Mouse (Mus musculus) embryonic facial prominence, embryonic 13.5 days (tissue): ENCODE measurements at regions not wholly inside any gene's neighbourhood (a gene's known extent, or its start where the extent isn't known, plus 50 kb on each side); places are given as distances from the start of the nearest gene placed in this dataset.

Source experiments
- ATAC-seq: fragments of 200-750 bp; cut with Nextera tagmentation; 2 replicates; pipeline ENCODE4 v1.8.0; 2017; ENCODE audit warnings: low read depth; ENCODE audit not compliant: insufficient number of reproducible peaks, insufficient read depth, low FRiP score, low TSS enrichment
- H3K27ac ChIP-seq: fragments of 300-500 bp; sonication (generic); 2 replicates; pipeline ENCODE4 v1.5.1; 2015; ENCODE audit warnings: moderate library complexity, mild to moderate bottlenecking, inconsistent platforms
- H3K27me3 ChIP-seq: fragments of 300-500 bp; sonication (generic); 2 replicates; pipeline ENCODE4 v1.6.1; 2015; ENCODE audit warnings: mild to moderate bottlenecking, inconsistent platforms
- H3K36me3 ChIP-seq: fragments of 300-500 bp; sonication (generic); 2 replicates; pipeline ENCODE4 v1.6.1; 2015; ENCODE audit warnings: mild to moderate bottlenecking, inconsistent platforms
- H3K4me1 ChIP-seq: fragments of 300-500 bp; sonication (generic); 2 replicates; pipeline ENCODE4 v1.6.1; 2015; ENCODE audit warnings: inconsistent platforms
- H3K4me2 ChIP-seq: fragments of 300-500 bp; sonication (generic); 2 replicates; pipeline ENCODE4 v1.6.1; 2015; ENCODE audit warnings: moderate library complexity, mild to moderate bottlenecking, inconsistent platforms
- H3K4me3 ChIP-seq: fragments of 300-500 bp; sonication (generic); 2 replicates; pipeline ENCODE4 v1.5.1; 2015; ENCODE audit warnings: mild to moderate bottlenecking, inconsistent platforms
- H3K9ac ChIP-seq: fragments of 300-500 bp; sonication (generic); 2 replicates; pipeline ENCODE4 v1.6.1; 2015; ENCODE audit warnings: mild to moderate bottlenecking, inconsistent platforms
- H3K9me3 ChIP-seq: fragments of 300-500 bp; sonication (generic); 2 replicates; pipeline ENCODE4 v1.6.1; 2016; ENCODE audit warnings: inconsistent platforms
- WGBS: fragments of 180-500 bp; shearing (Covaris S2); methylation state at CpG from one replicate; pipeline ENCODE4 v1.1.7; 2015; ENCODE audit warnings: mixed read lengths; 5-methylcytosine and 5-hydroxymethylcytosine counted together

DNA sequence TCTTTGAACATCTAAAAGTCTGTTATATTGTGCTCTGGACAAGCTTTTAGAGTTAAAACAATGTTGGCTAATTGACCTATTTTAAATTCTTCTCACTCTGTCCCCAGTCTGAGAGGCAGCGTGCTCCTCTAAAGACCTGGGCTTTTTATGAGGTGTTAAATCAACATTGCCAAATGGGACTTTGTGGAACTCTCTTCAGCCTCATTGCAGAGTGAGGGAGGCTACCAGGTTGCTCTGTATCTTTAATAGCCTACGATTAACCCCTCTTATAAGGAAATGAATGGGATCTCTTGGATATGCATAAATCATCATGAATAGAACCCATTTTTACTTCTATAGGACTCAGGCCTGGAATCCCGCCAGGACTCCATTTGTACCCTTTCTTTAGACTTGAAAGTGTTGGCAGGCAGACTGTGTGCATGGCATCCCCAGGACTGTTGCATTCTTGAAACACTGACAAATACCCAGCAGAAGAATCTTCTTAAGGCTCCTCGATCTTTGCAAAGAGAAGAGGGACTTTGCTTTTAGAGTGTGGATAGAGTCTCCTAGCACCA, 2157.1 kb downstream of the 4930444P10Rik start:
- no peaks in the 10 kb centered on the region for H3K36me3 ChIP-seq
- WGBS = 81% methylated on average over 4 of the region's 4 CpGs
- no peaks in the 10 kb centered on the region for H3K9me3 ChIP-seq
- H3K4me2 ChIP-seq = no peak overlapping the region
- no peak for ATAC-seq
- H3K4me1 ChIP-seq = no peaks in the 10 kb centered on the region
- no peak overlapping the region for H3K27ac ChIP-seq
- no peak overlapping the region for H3K9ac ChIP-seq
- no peaks in the 10 kb centered on the region for H3K27me3 ChIP-seq
- no peak overlapping the region for H3K4me3 ChIP-seq

GRCm38 (mm10) chr1:13928679-13929078, 2164.4 kb downstream of the 4930444P10Rik start:
- no peak overlapping the region for H3K9ac ChIP-seq
- H3K4me3 ChIP-seq = no peak overlapping the region
- no peak overlapping the region for H3K27ac ChIP-seq
- no peak for ATAC-seq
- no peaks in the 10 kb centered on the region for H3K36me3 ChIP-seq
- WGBS = 82% methylated on average over 2 of the region's 2 CpGs
- no peaks in the 10 kb centered on the region for H3K9me3 ChIP-seq
- H3K4me1 ChIP-seq = no peaks in the 10 kb centered on the region
- H3K27me3 ChIP-seq = no peaks in the 10 kb centered on the region
- H3K4me2 ChIP-seq = no peak overlapping the region

- H3K4me3 ChIP-seq = no peak overlapping the region
- H3K9ac ChIP-seq = no peak overlapping the region
- no peak overlapping the region for H3K27ac ChIP-seq
- no peaks in the 10 kb centered on the region for H3K36me3 ChIP-seq
- ATAC-seq = no peak
- whole genome bisulfite sequencing = 42% methylated on average over 2 of the region's 2 CpGs
- no peaks in the 10 kb centered on the region for H3K4me1 ChIP-seq
- H3K9me3 ChIP-seq = no peaks in the 10 kb centered on the region
- no peaks in the 10 kb centered on the region for H3K27me3 ChIP-seq
- no peak overlapping the region for H3K4me2 ChIP-seq
These were observed 2165.2 kb downstream of the 4930444P10Rik start for GRCm38 (mm10) chr1:13927964-13928363.

GRCm38 (mm10) chr1:13925994-13926393, 2167.1 kb downstream of the 4930444P10Rik start:
- Histone ChIP-seq H3K4me1 (no peaks in the 10 kb centered on the region), H3K9me3 (0 out of 2 replicates have a peak, but pooled peaks cover 10% of the 10 kb centered on the region), H3K4me2 (no peak overlapping the region), H3K27me3 (no peaks in the 10 kb centered on the region), H3K4me3 (no peak overlapping the region), H3K9ac (no peak overlapping the region), H3K27ac (no peak overlapping the region), H3K36me3 (no peaks in the 10 kb centered on the region)
- no peak for ATAC-seq
- WGBS = 88% methylated on average over 2 of the region's 2 CpGs

GRCm38 (mm10) chr1:13915216-13915615, 2177.9 kb downstream of the 4930444P10Rik start:
- ATAC-seq = no peak
- WGBS = 90% methylated on average over 5 of the region's 5 CpGs

GRCm38 (mm10) chr1:13879126-13879525, 2214.0 kb downstream of the 4930444P10Rik start:
- Histone ChIP-seq H3K27me3 (no peaks in the 10 kb centered on the region), H3K4me3 (no peak overlapping the region), H3K9ac (no peak overlapping the region), H3K4me1 (no peaks in the 10 kb centered on the region), H3K27ac (no peak overlapping the region), H3K4me2 (no peak overlapping the region), H3K9me3 (no peaks in the 10 kb centered on the region), H3K36me3 (no peaks in the 10 kb centered on the region)
- WGBS = 91% methylated on average over 2 of the region's 2 CpGs
- no peak for ATAC-seq

More at GRCm38 (mm10) chr1:13915216-13915615, 2177.9 kb downstream of the 4930444P10Rik start:
- Histone ChIP-seq H3K27ac (no peak overlapping the region), H3K9me3 (no peaks in the 10 kb centered on the region), H3K9ac (no peak overlapping the region), H3K27me3 (no peaks in the 10 kb centered on the region), H3K36me3 (no peaks in the 10 kb centered on the region), H3K4me1 (0 out of 2 replicates have a peak, but pooled peaks cover 4% of the 10 kb centered on the region), H3K4me3 (no peak overlapping the region), H3K4me2 (no peak overlapping the region)

- Histone ChIP-seq H3K36me3 (no peaks in the 10 kb centered on the region), H3K9me3 (no peaks in the 10 kb centered on the region), H3K4me3 (no peak overlapping the region), H3K4me2 (no peak overlapping the region), H3K27ac (no peak overlapping the region), H3K27me3 (no peaks in the 10 kb centered on the region), H3K9ac (no peak overlapping the region), H3K4me1 (no peaks in the 10 kb centered on the region)
- ATAC-seq = no peak
These were observed 2219.2 kb downstream of the 4930444P10Rik start for GRCm38 (mm10) chr1:13873925-13874324.

GRCm38 (mm10) chr1:13872536-13872935, 2220.6 kb downstream of the 4930444P10Rik start:
- no peak overlapping the region for H3K4me2 ChIP-seq
- H3K9me3 ChIP-seq = no peaks in the 10 kb centered on the region
- H3K4me3 ChIP-seq = no peak overlapping the region
- no peaks in the 10 kb centered on the region for H3K27me3 ChIP-seq
- ATAC-seq = no peak
- H3K9ac ChIP-seq = no peak overlapping the region
- H3K4me1 ChIP-seq = no peaks in the 10 kb centered on the region
- no peak overlapping the region for H3K27ac ChIP-seq
- no peaks in the 10 kb centered on the region for H3K36me3 ChIP-seq

GRCm38 (mm10) chr1:13870631-13871286, 2222.4 kb downstream of the 4930444P10Rik start:
- Histone ChIP-seq H3K4me3 (no peak overlapping the region), H3K27me3 (no peaks in the 10 kb centered on the region), H3K27ac (no peak overlapping the region), H3K9ac (no peak overlapping the region), H3K4me1 (no peaks in the 10 kb centered on the region), H3K36me3 (no peaks in the 10 kb centered on the region), H3K9me3 (no peaks in the 10 kb centered on the region), H3K4me2 (no peak overlapping the region)
- WGBS = 84% methylated on average over 3 of the region's 3 CpGs
- ATAC-seq = no peak

GRCm38 (mm10) chr1:13865713-13866112, 2227.4 kb downstream of the 4930444P10Rik start:
- H3K27ac ChIP-seq = no peak overlapping the region
- H3K9me3 ChIP-seq = no peaks in the 10 kb centered on the region
- H3K4me1 ChIP-seq = peaks cover 6% of the 10 kb centered on the region; the same call in 1 of the 2 replicates
- H3K4me2 ChIP-seq = no peak overlapping the region
- no peaks in the 10 kb centered on the region for H3K27me3 ChIP-seq
- H3K4me3 ChIP-seq = no peak overlapping the region
- no peaks in the 10 kb centered on the region for H3K36me3 ChIP-seq
- ATAC-seq = no peak
- H3K9ac ChIP-seq = no peak overlapping the region

DNA sequence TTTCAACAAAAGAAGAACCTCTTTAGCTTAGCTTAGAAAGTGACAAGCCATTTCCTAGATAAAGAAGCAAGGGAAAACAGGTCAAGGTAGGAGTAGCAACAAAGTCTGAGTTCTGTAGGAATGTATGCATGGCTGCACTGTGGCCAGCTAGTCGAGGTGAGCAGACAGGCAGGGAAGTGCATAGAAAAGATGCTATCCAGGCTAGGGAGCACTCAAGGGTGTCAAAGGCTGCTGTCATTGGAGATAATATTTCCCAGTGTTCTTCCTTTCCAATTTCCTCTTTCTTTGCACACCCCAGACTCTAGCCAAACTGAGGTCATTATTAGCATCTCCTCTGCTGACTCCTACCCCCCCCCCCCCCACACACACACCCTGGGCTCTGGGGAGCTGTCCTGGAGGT, 2229.4 kb downstream of the 4930444P10Rik start:
- Histone ChIP-seq H3K4me2 (no peak overlapping the region), H3K4me1 (peaks cover 16% of the 10 kb centered on the region)
- 41% methylated on average over 1 of the region's 1 CpGs for WGBS

GRCm38 (mm10) chr1:13861070-13861511, 2232.0 kb downstream of the 4930444P10Rik start:
- H3K4me2 ChIP-seq = no peak overlapping the region
- no peak overlapping the region for H3K27ac ChIP-seq
- H3K27me3 ChIP-seq = no peaks in the 10 kb centered on the region
- ATAC-seq = no peak
- H3K36me3 ChIP-seq = no peaks in the 10 kb centered on the region
- 18% methylated on average over 5 of the region's 5 CpGs for WGBS
- no peak overlapping the region for H3K4me3 ChIP-seq
- no peaks in the 10 kb centered on the region for H3K9me3 ChIP-seq
- no peak overlapping the region for H3K9ac ChIP-seq
- peaks cover 19% of the 10 kb centered on the region for H3K4me1 ChIP-seq

More for the DNA sequence above, 2229.4 kb downstream of the 4930444P10Rik start:
- no peak for ATAC-seq
- Histone ChIP-seq H3K9ac (no peak overlapping the region), H3K27ac (no peak overlapping the region), H3K27me3 (no peaks in the 10 kb centered on the region), H3K9me3 (no peaks in the 10 kb centered on the region), H3K4me3 (no peak overlapping the region), H3K36me3 (no peaks in the 10 kb centered on the region)
